In the genomic region with DNA sequence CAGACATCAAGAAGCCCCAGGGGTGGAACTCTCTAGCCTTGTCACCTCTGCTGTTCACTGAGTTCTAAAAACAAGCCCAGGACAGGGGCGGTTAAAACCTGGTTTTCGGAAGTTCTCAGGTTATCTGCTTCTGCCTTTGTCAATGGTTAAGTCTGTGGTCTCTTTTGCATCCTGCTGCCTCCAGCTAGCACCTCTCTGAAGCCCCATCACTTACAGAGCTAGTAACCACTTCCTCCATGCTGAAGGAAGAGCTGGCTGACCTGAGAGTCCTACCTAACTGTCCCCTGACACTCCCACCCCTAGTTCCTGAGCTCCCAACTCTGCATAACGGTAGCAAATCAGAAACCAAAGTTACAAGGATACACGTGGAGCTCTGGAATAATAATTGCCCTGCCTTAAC, we compare ENCODE assay signal across 8 mouse cellular contexts. TPM values are rescaled to one million over a fixed set of nuclear protein-coding genes. Genes with fewer than 3 reads are reported as not detected.
DNase-seq lines count a peak whose midpoint lies in the region; ATAC-seq and TF ChIP-seq lines count a peak whose summit lies in the region.

No protein-coding gene starts in this region.

- no peaks in the 10 kb centered on the region for H3K27me3 ChIP-seq in lung, embryonic 15.5 days
- H3K27me3 ChIP-seq in embryonic facial prominence, embryonic 10.5 days (replicated peaks; ENCODE audit: low read depth, poor library complexity, severe bottlenecking), result no peaks in the 10 kb centered on the region
- no peaks in the 10 kb centered on the region for H3K27me3 ChIP-seq in limb, embryonic 10.5 days (ENCODE audit: low read depth, poor library complexity, severe bottlenecking)
- no peaks in the 10 kb centered on the region for H3K27me3 ChIP-seq in small intestine, adult 2 months (ENCODE audit: control insufficient read depth, insufficient read depth, low read length)

- TF ChIP-seq POLR2A in small intestine, adult 2 months (IDR thresholded peaks at IDR 0.05; ENCODE audit: low read depth, low read length), result no peak

- 38% methylated on average over 4 of the region's 4 CpGs for WGBS in lung, embryonic 15.5 days
- WGBS in embryonic facial prominence, embryonic 10.5 days, result 47% methylated on average over 4 of the region's 4 CpGs
- WGBS in limb, embryonic 10.5 days, result 46% methylated on average over 4 of the region's 4 CpGs
- 35% methylated on average over 4 of the region's 4 CpGs for WGBS in small intestine, adult 2 months

- no peak for TF ChIP-seq CTCF in small intestine, adult 2 months (IDR thresholded peaks at IDR 0.05; ENCODE audit: extremely low read depth, insufficient read length, insufficient replicate concordance, low read depth, low read length)

- no peaks in the 10 kb centered on the region for H3K36me3 ChIP-seq in lung, embryonic 15.5 days
- peaks cover 24% of the 10 kb centered on the region for H3K36me3 ChIP-seq in embryonic facial prominence, embryonic 10.5 days (replicated peaks)
- H3K36me3 ChIP-seq in limb, embryonic 10.5 days, result peaks cover 21% of the 10 kb centered on the region
- no peaks in the 10 kb centered on the region for H3K36me3 ChIP-seq in small intestine, adult 2 months (ENCODE audit: control insufficient read depth, insufficient read depth, low read length)

- H3K9ac ChIP-seq in lung, embryonic 15.5 days, result peak overlapping the region; percentile 58

- H3K27ac ChIP-seq in lung, embryonic 15.5 days, result 0 out of 2 replicates have a peak overlapping the region, but pooled peaks have one; percentile 88
- H3K27ac ChIP-seq in embryonic facial prominence, embryonic 10.5 days (replicated peaks), result no peak overlapping the region; the same call in 1 of the 2 replicates
- peak overlapping the region; percentile 10; the same call in 1 of the 2 replicates for H3K27ac ChIP-seq in limb, embryonic 10.5 days
- peak overlapping the region; percentile 82 for H3K27ac ChIP-seq in small intestine, adult 2 months (ENCODE audit: insufficient read depth, low read depth, low read length)

- no peaks in the 10 kb centered on the region for H3K9me3 ChIP-seq in lung, embryonic 15.5 days
- H3K9me3 ChIP-seq in embryonic facial prominence, embryonic 10.5 days, result no peaks in the 10 kb centered on the region
- H3K9me3 ChIP-seq in limb, embryonic 10.5 days (replicated peaks), result no peaks in the 10 kb centered on the region

- no peak for DNase-seq in lung, postnatal 25 days (ENCODE audit: low spot score)
- no peak for DNase-seq in embryonic facial prominence, embryonic 10.5 days (ENCODE audit: low spot score)
- no peak for DNase-seq in limb, embryonic 10.5 days (ENCODE audit: low spot score)
- DNase-seq in layer of hippocampus, postnatal 10 days (ENCODE audit: low spot score in 2 of 2), result no peak
- no peak for DNase-seq in adrenal gland, postnatal 4 days (ENCODE audit: low spot score in 2 of 2)
- no peak for DNase-seq in right cerebral cortex, adult 18-20 months

- peak overlapping the region; percentile 69 for H3K4me3 ChIP-seq in lung, embryonic 15.5 days
- peak overlapping the region; percentile 76 for H3K4me3 ChIP-seq in embryonic facial prominence, embryonic 10.5 days
- H3K4me3 ChIP-seq in limb, embryonic 10.5 days, result peak overlapping the region; percentile 66
- peak overlapping the region; percentile 74; the same call in 1 of the 2 replicates for H3K4me3 ChIP-seq in small intestine, adult 2 months (ENCODE audit: low read depth, low read length)

- ATAC-seq in lung, embryonic 15.5 days (ENCODE audit: borderline replicate concordance, extremely low read depth, low FRiP score, low TSS enrichment), result no peak

- H3K4me2 ChIP-seq in lung, embryonic 15.5 days, result peak overlapping the region; percentile 95

- H3K4me1 ChIP-seq in lung, embryonic 15.5 days, result peaks cover 53% of the 10 kb centered on the region
- H3K4me1 ChIP-seq in embryonic facial prominence, embryonic 10.5 days, result peaks cover 53% of the 10 kb centered on the region
- H3K4me1 ChIP-seq in limb, embryonic 10.5 days, result peaks cover 54% of the 10 kb centered on the region
- peaks cover 19% of the 10 kb centered on the region for H3K4me1 ChIP-seq in small intestine, adult 2 months (ENCODE audit: control insufficient read depth, insufficient read depth, insufficient read length, low read length)

RNA-seq across cellular contexts. Expression of gene Mob3a, which starts 1.0 kb away (rescaled TPM):
- polyA plus RNA-seq in lung, embryonic 15.5 days (2015; fragmentation: Nextera tagmentation; extraction: Ambion mirVana), result 44.5 and 44.7 TPM in 2 replicates
- polyA plus RNA-seq in embryonic facial prominence, embryonic 10.5 days (2016; fragmentation: Nextera tagmentation; extraction: Ambion mirVana), result 54.4 and 54.7 TPM in 2 replicates
- polyA plus RNA-seq in limb, embryonic 10.5 days (2016; fragmentation: Nextera tagmentation; extraction: Ambion mirVana), result 48.2 and 54.7 TPM in 2 replicates
- polyA plus RNA-seq in small intestine, adult 2 months (2012; rRNA removed), result 26.5 and 40.0 TPM in 2 replicates
- total RNA-seq in layer of hippocampus, postnatal 10 days (2021), result 10 to 100 TPM; 21.2 to 22.5 TPM
- 10 to 100 TPM; 16.5 to 16.6 TPM for total RNA-seq in adrenal gland, postnatal 4 days (2021)

RNA-seq across cellular contexts. Expression of gene Izumo4, which starts 1.3 kb away (rescaled TPM):
- polyA plus RNA-seq in lung, embryonic 15.5 days (2015; fragmentation: Nextera tagmentation; extraction: Ambion mirVana), result 19.8 and 23.0 TPM in 2 replicates
- 10.5 and 10.8 TPM in 2 replicates for polyA plus RNA-seq in embryonic facial prominence, embryonic 10.5 days (2016; fragmentation: Nextera tagmentation; extraction: Ambion mirVana)
- 8.6 and 10.8 TPM in 2 replicates for polyA plus RNA-seq in limb, embryonic 10.5 days (2016; fragmentation: Nextera tagmentation; extraction: Ambion mirVana)
- 20.8 and 36.3 TPM in 2 replicates for polyA plus RNA-seq in small intestine, adult 2 months (2012; rRNA removed)
- 10 to 100 TPM; 51.0 to 69.9 TPM for total RNA-seq in layer of hippocampus, postnatal 10 days (2021)
- total RNA-seq in adrenal gland, postnatal 4 days (2021), result 10 to 100 TPM; 18.3 to 24.9 TPM

RNA-seq across cellular contexts. Expression of gene Mknk2, which starts 22.8 kb away (rescaled TPM):
- polyA plus RNA-seq in lung, embryonic 15.5 days (2015; fragmentation: Nextera tagmentation; extraction: Ambion mirVana), result 99.8 and 104 TPM in 2 replicates
- polyA plus RNA-seq in embryonic facial prominence, embryonic 10.5 days (2016; fragmentation: Nextera tagmentation; extraction: Ambion mirVana), result 118 and 119 TPM in 2 replicates
- 137 and 153 TPM in 2 replicates for polyA plus RNA-seq in limb, embryonic 10.5 days (2016; fragmentation: Nextera tagmentation; extraction: Ambion mirVana)
- polyA plus RNA-seq in small intestine, adult 2 months (2012; rRNA removed), result 96.1 and 146 TPM in 2 replicates
- total RNA-seq in layer of hippocampus, postnatal 10 days (2021), result 10 to 100 TPM; 48.5 to 53.2 TPM
- total RNA-seq in adrenal gland, postnatal 4 days (2021), result 100 to 1,000 TPM; 126 to 134 TPM

RNA-seq across cellular contexts. Expression of gene Ap3d1, which starts 41.3 kb away (rescaled TPM):
- 68.2 and 72.4 TPM in 2 replicates for polyA plus RNA-seq in lung, embryonic 15.5 days (2015; fragmentation: Nextera tagmentation; extraction: Ambion mirVana)
- 60.5 and 61.5 TPM in 2 replicates for polyA plus RNA-seq in embryonic facial prominence, embryonic 10.5 days (2016; fragmentation: Nextera tagmentation; extraction: Ambion mirVana)
- 54.6 and 60.6 TPM in 2 replicates for polyA plus RNA-seq in limb, embryonic 10.5 days (2016; fragmentation: Nextera tagmentation; extraction: Ambion mirVana)
- 64.9 and 110 TPM in 2 replicates for polyA plus RNA-seq in small intestine, adult 2 months (2012; rRNA removed)
- 100 to 1,000 TPM; 135 to 139 TPM for total RNA-seq in layer of hippocampus, postnatal 10 days (2021)
- total RNA-seq in adrenal gland, postnatal 4 days (2021), result 100 to 1,000 TPM in 1 of 2 experiments, 10 to 100 TPM in 1; 98.9 to 114 TPM

RNA-seq across cellular contexts. Expression of gene Btbd2, which starts 43.9 kb away (rescaled TPM):
- polyA plus RNA-seq in lung, embryonic 15.5 days (2015; fragmentation: Nextera tagmentation; extraction: Ambion mirVana), result 83.0 and 85.2 TPM in 2 replicates
- 83.2 and 84.8 TPM in 2 replicates for polyA plus RNA-seq in embryonic facial prominence, embryonic 10.5 days (2016; fragmentation: Nextera tagmentation; extraction: Ambion mirVana)
- polyA plus RNA-seq in limb, embryonic 10.5 days (2016; fragmentation: Nextera tagmentation; extraction: Ambion mirVana), result 84.9 and 98.6 TPM in 2 replicates
- 45.4 and 84.1 TPM in 2 replicates for polyA plus RNA-seq in small intestine, adult 2 months (2012; rRNA removed)
- 10 to 100 TPM; 84.4 to 90.6 TPM for total RNA-seq in layer of hippocampus, postnatal 10 days (2021)
- total RNA-seq in adrenal gland, postnatal 4 days (2021), result 10 to 100 TPM; 72.0 to 76.3 TPM
